Mouse (Mus musculus): ENCODE results near the gene Ccdc103. TPM values are rescaled to one million over a fixed set of nuclear protein-coding genes. Genes with fewer than 3 reads are reported as not detected.

Gene Ccdc103
- polyA plus RNA-seq (2012; rRNA removed): 1.1 TPM in 2 replicates

DNA sequence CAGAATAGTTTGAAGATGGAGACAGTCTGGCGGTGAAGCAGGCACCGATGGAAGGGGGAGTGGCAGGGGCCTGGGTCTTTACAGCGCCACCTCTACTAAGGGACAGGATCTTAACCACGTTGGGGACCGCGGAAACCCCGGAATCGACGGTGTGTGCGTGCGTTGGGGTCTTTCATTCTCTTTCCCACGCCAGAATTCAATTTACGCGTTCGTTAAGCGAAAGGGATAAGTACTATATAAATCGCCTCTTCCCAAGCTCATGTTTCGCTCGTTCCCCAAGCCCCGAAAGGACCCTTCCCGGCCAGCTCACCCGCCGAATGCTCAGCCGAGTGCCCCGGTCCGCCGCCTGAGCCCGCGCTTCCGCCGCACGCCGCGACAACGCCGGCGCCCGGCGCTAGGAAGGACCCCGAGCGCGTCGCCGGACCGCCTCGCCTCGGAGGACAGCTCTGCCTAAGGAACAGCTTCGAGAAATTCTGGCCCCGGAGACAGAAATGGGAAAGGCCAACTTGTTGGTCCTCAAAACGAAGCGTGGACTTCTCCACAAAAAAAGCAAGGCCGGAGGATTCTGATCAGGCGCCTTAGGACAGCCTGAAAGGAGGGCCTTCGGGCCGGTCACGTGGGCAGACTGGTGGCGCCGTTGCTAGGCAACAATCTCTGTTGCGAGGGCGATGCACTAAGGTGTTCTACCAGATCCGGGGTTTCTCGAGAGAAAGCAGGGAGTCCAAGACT is at the start of gene Ccdc103, which contains the start of gene Eftud2:
Gene Ccdc103 (plus strand): TSS at position 620 of the 729 bp plus-strand sequence.
Gene Eftud2 (minus strand): TSS at position 401 of the 729 bp plus-strand sequence.

DNA sequence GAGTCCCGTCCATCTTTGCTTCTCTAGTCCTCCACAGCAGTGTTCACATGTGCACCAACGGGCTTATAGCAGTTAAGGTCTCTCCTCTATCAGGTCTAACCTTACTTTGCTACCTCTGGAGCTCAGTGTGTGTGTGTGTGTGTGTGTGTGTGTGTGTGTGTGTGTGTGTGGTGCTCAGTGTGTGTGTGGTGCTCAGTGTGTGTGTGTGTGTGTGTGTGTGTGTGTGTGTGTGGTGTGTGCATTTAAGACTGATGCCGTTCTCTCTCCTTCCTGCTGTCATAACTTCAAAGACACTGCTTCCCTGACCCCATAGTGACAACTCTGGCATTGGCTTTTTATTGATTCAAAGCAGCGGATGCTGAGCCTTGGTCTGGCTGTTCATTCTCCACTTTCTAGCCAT is 45.5 kb upstream of the Ccdc103 start, which contains the start of gene Higd1b:
Gene Higd1b (plus strand): TSS at position 301 of the 400 bp plus-strand sequence.

GRCm38 (mm10) chr11:102884616-102885219 is 3.7 kb downstream of the Ccdc103 start, which contains the start of gene Fam187a:
Fam187a (plus strand) TSS chr11:102885169.

DNA sequence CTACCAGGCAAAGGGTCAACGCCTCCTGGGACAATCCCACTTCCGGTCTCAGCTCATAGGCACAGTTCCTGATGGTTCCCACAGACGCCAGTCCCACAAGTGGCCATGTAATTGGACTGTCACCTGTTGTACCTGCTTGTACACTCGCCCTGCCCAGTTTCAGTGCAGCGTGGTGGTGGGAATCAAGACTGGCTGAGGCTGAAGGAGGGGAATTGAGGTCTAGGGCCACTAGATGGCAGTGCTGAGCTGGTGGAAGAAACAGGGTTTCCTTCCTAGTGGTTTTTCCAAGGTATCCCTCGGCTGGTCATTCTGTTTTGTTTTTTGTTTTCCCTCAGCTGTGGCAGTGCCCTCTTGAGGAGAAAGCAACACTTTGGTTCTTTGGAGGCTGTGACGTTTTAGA is 19.8 kb downstream of the Ccdc103 start, which contains the start of gene Gfap:
Gene Gfap (minus strand): TSS at position 150 of the 400 bp plus-strand sequence.

DNA sequence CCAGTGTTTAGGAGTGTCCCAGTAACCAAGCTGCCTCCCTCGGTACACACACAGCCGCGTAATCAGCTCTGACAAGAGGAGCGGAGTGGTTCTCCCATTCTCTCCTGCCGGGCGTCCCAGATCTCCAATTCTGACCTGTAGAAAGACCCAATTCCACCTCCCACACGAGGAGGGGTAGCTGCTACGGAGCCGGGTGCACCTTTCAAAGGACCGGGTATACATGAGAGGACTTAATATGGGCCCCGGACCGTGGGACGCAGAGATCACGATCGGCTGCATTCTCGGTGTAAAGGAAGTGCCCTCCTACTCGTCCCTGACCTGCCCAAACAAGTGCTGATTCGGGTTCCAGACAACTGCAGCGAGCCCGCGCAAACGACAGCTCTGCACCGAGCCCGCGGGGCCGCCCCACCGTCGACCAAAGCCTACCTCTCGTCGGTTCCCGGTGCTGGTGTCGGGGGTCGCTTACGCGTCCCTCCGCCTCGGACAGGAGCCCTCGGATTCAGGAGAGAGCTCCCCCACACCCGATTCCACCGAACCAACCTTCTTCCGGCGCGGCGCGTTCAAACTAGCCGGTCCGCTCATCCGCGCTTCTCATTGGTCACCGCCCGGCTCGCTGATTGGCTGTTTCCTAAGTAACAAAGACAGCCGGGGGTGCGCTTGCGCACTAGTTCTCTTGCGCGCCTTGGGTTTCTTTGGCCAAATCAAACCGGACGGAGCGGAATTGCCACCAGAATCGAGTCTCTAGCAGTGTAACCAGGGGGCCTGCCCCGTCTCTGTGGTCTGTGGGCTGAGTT is 43.8 kb downstream of the Ccdc103 start, which contains the start of gene Kif18b:
Gene Kif18b (minus strand): TSS at position 568 of the 794 bp plus-strand sequence.

Other genes with a start within 250 kb of the Ccdc103 start
- gene Meioc, start 217.5 kb upstream of the Ccdc103 start, polyA plus RNA-seq (2012; rRNA removed): 0.03 and 0.05 TPM in 2 replicates
- gene Ccdc43, start 183.4 kb upstream of the Ccdc103 start, polyA plus RNA-seq (2012; rRNA removed): 24.7 and 25.2 TPM in 2 replicates
- 54.7 and 67.0 TPM in 2 replicates for gene Adam11, start 119.8 kb upstream of the Ccdc103 start, polyA plus RNA-seq (2012; rRNA removed)
- gene Gjc1, start 61.5 kb upstream of the Ccdc103 start, polyA plus RNA-seq (2012; rRNA removed): 43.2 and 43.6 TPM in 2 replicates
- 12.6 and 13.5 TPM in 2 replicates for gene Higd1b, start 45.4 kb upstream of the Ccdc103 start, polyA plus RNA-seq (2012; rRNA removed)
- 91.6 and 93.4 TPM in 2 replicates for gene Eftud2, start 219 bp upstream of the Ccdc103 start, polyA plus RNA-seq (2012; rRNA removed)
- gene Fam187a, start 4.0 kb downstream of the Ccdc103 start, polyA plus RNA-seq (2012; rRNA removed): 0.09 TPM in 1 of 2 replicates, not detected in the other
- 13.6 and 17.7 TPM in 2 replicates for gene Gfap, start 19.7 kb downstream of the Ccdc103 start, polyA plus RNA-seq (2012; rRNA removed)
- 3.9 and 4.0 TPM in 2 replicates for gene Kif18b, start 43.9 kb downstream of the Ccdc103 start, polyA plus RNA-seq (2012; rRNA removed)
- 10.9 and 12.6 TPM in 2 replicates for gene C1ql1, start 65.5 kb downstream of the Ccdc103 start, polyA plus RNA-seq (2012; rRNA removed)
- gene Nmt1, start 147.0 kb downstream of the Ccdc103 start, polyA plus RNA-seq (2012; rRNA removed): 38.0 and 39.4 TPM in 2 replicates
- 130 and 153 TPM in 2 replicates for gene Dcakd, start 147.1 kb downstream of the Ccdc103 start, polyA plus RNA-seq (2012; rRNA removed)
- 5.3 and 6.0 TPM in 2 replicates for gene Plcd3, start 220.5 kb downstream of the Ccdc103 start, polyA plus RNA-seq (2012; rRNA removed)
- gene Acbd4, start 220.5 kb downstream of the Ccdc103 start, polyA plus RNA-seq (2012; rRNA removed): 7.9 and 11.1 TPM in 2 replicates
- gene Hexim1, start 235.0 kb downstream of the Ccdc103 start, polyA plus RNA-seq (2012; rRNA removed): 18.3 and 18.6 TPM in 2 replicates